Mouse (Mus musculus): Measurements from ENCODE around the gene Spata20. TPM values are rescaled to one million over a fixed set of nuclear protein-coding genes. Genes with fewer than 3 reads are reported as not detected.

Spata20 gene
- polyA plus RNA-seq (2012; ENCODE audit: low replicate concordance) = not detected in 2 replicates

DNA sequence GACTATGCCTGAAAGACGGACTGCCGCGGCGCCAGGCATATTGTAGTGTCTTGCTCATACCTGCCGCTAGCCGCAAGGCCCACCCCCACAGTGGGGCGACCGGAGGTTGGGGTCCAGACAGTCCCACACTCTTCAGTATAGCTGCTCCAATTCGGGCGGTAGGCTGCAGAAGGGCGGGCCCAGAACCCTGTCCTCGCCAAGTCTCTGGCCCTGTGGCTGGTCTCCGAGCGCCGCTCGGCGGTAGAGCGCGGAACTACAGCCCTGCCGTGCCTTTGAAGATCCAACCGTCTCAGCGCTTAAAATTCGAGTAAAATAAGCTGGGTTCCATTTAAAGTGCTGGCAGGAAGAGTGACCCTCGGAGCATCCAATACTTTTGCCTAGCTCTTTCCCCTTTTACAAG is at the start of gene Spata20:
TSS of gene Spata20 (minus strand) at position 179 of the 400 bp plus-strand sequence.

GRCm38 (mm10) chr11:94521219-94521843 is 35.4 kb upstream of the Spata20 start, which contains the start of gene Mycbpap:
Gene Mycbpap (minus strand): TSS chr11:94521742.

GRCm38 (mm10) chr11:94499661-94500152 is 13.7 kb upstream of the Spata20 start, which contains the start of gene Epn3:
Gene Epn3 (minus strand): TSS chr11:94499974.

GRCm38 (mm10) chr11:94473707-94474543 is 12.1 kb downstream of the Spata20 start, which contains the start of gene Cacna1g:
Gene Cacna1g (minus strand): TSS chr11:94474198.

Other genes with a start within 250 kb of the Spata20 start
- 0.40 and 0.65 TPM in 2 replicates for gene Wfikkn2, start 240.2 kb downstream of the Spata20 start, polyA plus RNA-seq (2012; ENCODE audit: low replicate concordance)
- not detected in 2 replicates for gene Gm21885, start 204.3 kb downstream of the Spata20 start, polyA plus RNA-seq (2012; ENCODE audit: low replicate concordance)
- gene Luc7l3, start 164.2 kb downstream of the Spata20 start, polyA plus RNA-seq (2012; ENCODE audit: low replicate concordance) = 13.0 and 52.8 TPM in 2 replicates
- gene Ankrd40, start 158.2 kb downstream of the Spata20 start, polyA plus RNA-seq (2012; ENCODE audit: low replicate concordance) = 54.1 and 80.2 TPM in 2 replicates
- gene Abcc3, start 93.2 kb downstream of the Spata20 start, polyA plus RNA-seq (2012; ENCODE audit: low replicate concordance) = 8.5 and 28.8 TPM in 2 replicates
- 1.0 and 26.3 TPM in 2 replicates for gene Cacna1g, start 12.0 kb downstream of the Spata20 start, polyA plus RNA-seq (2012; ENCODE audit: low replicate concordance)
- gene Epn3, start 13.8 kb upstream of the Spata20 start, polyA plus RNA-seq (2012; ENCODE audit: low replicate concordance) = not detected in 2 replicates
- gene Mycbpap, start 35.6 kb upstream of the Spata20 start, polyA plus RNA-seq (2012; ENCODE audit: low replicate concordance) = 0.10 and 0.17 TPM in 2 replicates
- gene Rsad1, start 63.1 kb upstream of the Spata20 start, polyA plus RNA-seq (2012; ENCODE audit: low replicate concordance) = 1.5 and 1.6 TPM in 2 replicates
- 0.31 and 0.75 TPM in 2 replicates for gene Chad, start 78.9 kb upstream of the Spata20 start, polyA plus RNA-seq (2012; ENCODE audit: low replicate concordance)
- gene Acsf2, start 115.7 kb upstream of the Spata20 start, polyA plus RNA-seq (2012; ENCODE audit: low replicate concordance) = 137 and 196 TPM in 2 replicates
- 38.7 and 80.5 TPM in 2 replicates for gene Lrrc59, start 143.6 kb upstream of the Spata20 start, polyA plus RNA-seq (2012; ENCODE audit: low replicate concordance)
- 11.0 and 35.8 TPM in 2 replicates for gene Mrpl27, start 167.6 kb upstream of the Spata20 start, polyA plus RNA-seq (2012; ENCODE audit: low replicate concordance)
- gene Eme1, start 167.8 kb upstream of the Spata20 start, polyA plus RNA-seq (2012; ENCODE audit: low replicate concordance) = 1.1 and 4.2 TPM in 2 replicates
- 27.7 and 40.0 TPM in 2 replicates for gene Xylt2, start 191.3 kb upstream of the Spata20 start, polyA plus RNA-seq (2012; ENCODE audit: low replicate concordance)
- not detected in 2 replicates for gene Gm11541, start 218.3 kb upstream of the Spata20 start, polyA plus RNA-seq (2012; ENCODE audit: low replicate concordance)